Mouse (Mus musculus) MEL (cell line): ENCODE results near the gene Wdr5.

Experiments
- CTCF ChIP-seq, 3 experiments: IDR thresholded peaks in 2 of 3; conservative IDR thresholded peaks in 1 of 3; 2 replicates each; pipeline ENCODE4 v1.5.1; 2011 to 2012; ENCODE audit warnings: low read length in 3 of 3, low read depth in 2 of 3, mild to moderate bottlenecking in 2 of 3, improper control_type of control experiment in 1 of 3, inconsistent platforms in 1 of 3, mixed read lengths in 1 of 3, moderate library complexity in 1 of 3; ENCODE audit not compliant: control insufficient read depth in 1 of 3, insufficient read depth in 1 of 3, poor library complexity in 1 of 3, severe bottlenecking in 1 of 3
- EP300 ChIP-seq, 2 experiments: IDR thresholded peaks; 2 replicates each; pipeline ENCODE4 v1.6.1; 2011; ENCODE audit warnings: improper control_type of control experiment in 2 of 2, low read length in 2 of 2, low read depth in 1 of 2, mild to moderate bottlenecking in 1 of 2
- GATA1 ChIP-seq: IDR thresholded peaks from 2 replicates; pipeline ENCODE4 v1.6.1; 2011; ENCODE audit warnings: low read depth, low read length, improper control_type of control experiment
- JUND ChIP-seq: IDR thresholded peaks from 2 replicates; pipeline ENCODE4 v1.6.1; 2011; ENCODE audit warnings: low read depth, mild to moderate bottlenecking, improper control_type of control experiment, low read length
- NELFE ChIP-seq: IDR thresholded peaks from 2 replicates; pipeline ENCODE4 v1.6.1; 2011; ENCODE audit warnings: low read depth, low read length, improper control_type of control experiment
- NRF1 ChIP-seq: IDR thresholded peaks from 2 replicates; pipeline ENCODE4 v1.6.1; 2014; ENCODE audit warnings: low read depth, mild to moderate bottlenecking, inconsistent platforms, low read length, improper control_type of control experiment, moderate library complexity; ENCODE audit not compliant: poor library complexity, insufficient read depth, severe bottlenecking
- POLR2A ChIP-seq, 2 experiments: IDR thresholded peaks; 2 replicates each; pipeline ENCODE4 v1.6.1; 2011 to 2012; ENCODE audit warnings: low read length in 2 of 2, mild to moderate bottlenecking in 2 of 2, control low read depth in 1 of 2, improper control_type of control experiment in 1 of 2, low read depth in 1 of 2, moderate library complexity in 1 of 2; ENCODE audit not compliant: control insufficient read depth in 1 of 2, insufficient read depth in 1 of 2, poor library complexity in 1 of 2
- POLR2AphosphoS2 ChIP-seq: IDR thresholded peaks from 2 replicates; pipeline ENCODE4 v1.6.1; 2011; ENCODE audit warnings: low read length, improper control_type of control experiment
- RCOR1 ChIP-seq: IDR thresholded peaks from 2 replicates; pipeline ENCODE4 v1.6.1; 2012; ENCODE audit warnings: low read depth, mild to moderate bottlenecking, inconsistent platforms, low read length, improper control_type of control experiment
- SMC3 ChIP-seq: IDR thresholded peaks from 2 replicates; pipeline ENCODE4 v1.6.1; 2011; ENCODE audit warnings: low read depth, low read length, improper control_type of control experiment
- USF1 ChIP-seq: IDR thresholded peaks from 2 replicates; pipeline ENCODE4 v1.6.1; 2014; ENCODE audit warnings: low read depth, mild to moderate bottlenecking, inconsistent platforms, low read length, improper control_type of control experiment, moderate library complexity
- ZC3H11A ChIP-seq: IDR thresholded peaks from 2 replicates; pipeline ENCODE4 v1.6.1; 2012; ENCODE audit warnings: low read depth, mild to moderate bottlenecking, inconsistent platforms, low read length, improper control_type of control experiment

DNA sequence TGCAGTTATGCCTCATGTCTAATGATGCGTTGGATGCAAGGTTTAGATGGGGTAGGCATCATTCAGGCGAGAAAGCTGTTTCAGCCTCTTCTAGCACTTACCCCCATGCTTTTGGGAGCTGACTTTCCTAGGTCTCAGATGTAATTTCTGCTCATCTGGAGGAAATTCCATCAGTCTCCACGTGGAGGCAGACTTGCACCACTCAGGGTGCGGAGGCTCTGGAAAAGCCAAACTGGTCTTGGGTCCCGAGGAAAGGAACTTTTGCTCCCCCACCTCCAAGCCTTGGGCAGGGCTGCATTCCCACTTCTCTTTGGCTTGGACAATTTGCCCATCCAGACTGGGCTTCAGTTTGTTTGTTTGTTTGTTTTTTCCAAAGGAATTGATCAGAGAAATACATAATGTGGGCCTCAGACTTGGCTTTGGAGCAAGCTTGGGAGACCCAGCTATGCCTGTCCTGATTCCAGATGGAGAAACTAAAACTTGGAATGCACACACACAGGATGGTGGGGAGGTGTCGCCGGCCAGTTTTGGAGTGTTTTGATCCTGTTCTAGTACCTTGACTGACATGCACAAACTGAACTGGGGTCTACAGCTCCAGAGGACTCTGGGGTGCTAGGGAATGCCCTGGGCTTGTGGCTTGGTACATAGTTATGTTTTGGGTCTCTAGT lies 37.8 kb downstream of the Wdr5 start:
- TF ChIP-seq CTCF (IDR thresholded peaks at IDR 0.05 in 2 of 3, conservative IDR thresholded peaks at IDR 0.05 in 1 of 3; ENCODE audit: control insufficient read depth in 1 of 3, insufficient read depth in 1 of 3, low read depth in 2 of 3, low read length in 3 of 3, poor library complexity in 1 of 3, severe bottlenecking in 1 of 3) = peak; percentile 91 to 98 (median 96)
- TF ChIP-seq ZC3H11A = peak; percentile 99
- TF ChIP-seq NRF1 = no peak
- TF ChIP-seq NELFE = no peak
- no peak for TF ChIP-seq POLR2AphosphoS2
- peak; percentile 99 for TF ChIP-seq SMC3
- no peak for TF ChIP-seq USF1
- TF ChIP-seq POLR2A (IDR thresholded peaks at IDR 0.05; ENCODE audit: control insufficient read depth in 1 of 2, insufficient read depth in 1 of 2, low read depth in 1 of 2, low read length in 2 of 2, poor library complexity in 1 of 2) = no peak
- no peak for TF ChIP-seq GATA1
- no peak for TF ChIP-seq EP300 (IDR thresholded peaks at IDR 0.05; ENCODE audit: low read depth in 1 of 2, low read length in 2 of 2)
- no peak for TF ChIP-seq RCOR1
- no peak for TF ChIP-seq JUND
